Mouse (Mus musculus) kidney, postnatal 0 days (tissue): Measurements from ENCODE around the gene Lrig1. TPM values are rescaled to one million over a fixed set of nuclear protein-coding genes. Genes with fewer than 3 reads are reported as not detected.

ENCODE experiments used
- ATAC-seq: fragments of 200-750 bp; cut with Nextera tagmentation; replicated peaks from 2 replicates; pipeline ENCODE4 v1.8.0; 2017; ENCODE audit warnings: low read depth, moderate number of reproducible peaks, moderate TSS enrichment, moderate library complexity; ENCODE audit not compliant: low FRiP score
- DNase-seq: peaks from one replicate; pipeline ENCODE4 v3.0.0-alpha.2; 2016; ENCODE audit warnings: low spot score
- H3K27ac ChIP-seq: fragments of 300-500 bp; sonication (generic); 2 replicates; pipeline ENCODE4 v1.5.1; 2014; ENCODE audit warnings: mild to moderate bottlenecking
- H3K27me3 ChIP-seq: fragments of 300-500 bp; sonication (generic); 2 replicates; pipeline ENCODE4 v1.6.1; 2014; ENCODE audit warnings: low read length, mixed read lengths; ENCODE audit not compliant: insufficient read depth
- H3K36me3 ChIP-seq: fragments of 300-500 bp; sonication (generic); 2 replicates; pipeline ENCODE4 v1.6.1; 2014; ENCODE audit warnings: low read length, mixed read lengths; ENCODE audit not compliant: insufficient read depth
- H3K4me1 ChIP-seq: fragments of 300-500 bp; sonication (generic); replicated peaks from 2 replicates; pipeline ENCODE4 v1.6.1; 2014; ENCODE audit warnings: antibody characterized with exemption, low read length, mixed read lengths; ENCODE audit not compliant: insufficient read depth
- H3K4me2 ChIP-seq: fragments of 300-500 bp; sonication (generic); 2 replicates; pipeline ENCODE4 v1.6.1; 2014; ENCODE audit warnings: mild to moderate bottlenecking, low read length, moderate library complexity, mixed read lengths
- H3K4me3 ChIP-seq: fragments of 300-500 bp; sonication (generic); replicated peaks from 2 replicates; pipeline ENCODE4 v1.5.1; 2014; ENCODE audit warnings: low read depth, low read length
- H3K9ac ChIP-seq: fragments of 300-500 bp; sonication (generic); 2 replicates; pipeline ENCODE4 v1.6.1; 2014; ENCODE audit warnings: low read depth, low read length
- H3K9me3 ChIP-seq: fragments of 300-500 bp; sonication (generic); replicated peaks from 2 replicates; pipeline ENCODE4 v1.6.1; 2016; ENCODE audit warnings: low read length, inconsistent platforms, mixed read lengths
- CTCF ChIP-seq: IDR thresholded peaks from 2 replicates; pipeline ENCODE4 v1.5.1; 2016; ENCODE audit warnings: antibody characterized with exemption, low read depth, mild to moderate bottlenecking, moderate library complexity
- WGBS: fragments of 180-500 bp; shearing (Covaris S2); extraction: QIAGEN DNeasy Blood & Tissue Kit; methylation state at CpG from one replicate; pipeline ENCODE4 v1.1.7; 2014; 5-methylcytosine and 5-hydroxymethylcytosine counted together
- polyA plus RNA-seq: library from polyadenylated mRNA; unstranded; fragments of >200 nt; fragmentation: Nextera tagmentation; extraction: Ambion mirVana; gene quantifications from 2 replicates; pipeline ENCODE4 v1.2.1, GENCODE M21; 2015

Gene Lrig1
- polyA plus RNA-seq, 1 experiment from 2014 or later = 8.3 TPM

DNA sequence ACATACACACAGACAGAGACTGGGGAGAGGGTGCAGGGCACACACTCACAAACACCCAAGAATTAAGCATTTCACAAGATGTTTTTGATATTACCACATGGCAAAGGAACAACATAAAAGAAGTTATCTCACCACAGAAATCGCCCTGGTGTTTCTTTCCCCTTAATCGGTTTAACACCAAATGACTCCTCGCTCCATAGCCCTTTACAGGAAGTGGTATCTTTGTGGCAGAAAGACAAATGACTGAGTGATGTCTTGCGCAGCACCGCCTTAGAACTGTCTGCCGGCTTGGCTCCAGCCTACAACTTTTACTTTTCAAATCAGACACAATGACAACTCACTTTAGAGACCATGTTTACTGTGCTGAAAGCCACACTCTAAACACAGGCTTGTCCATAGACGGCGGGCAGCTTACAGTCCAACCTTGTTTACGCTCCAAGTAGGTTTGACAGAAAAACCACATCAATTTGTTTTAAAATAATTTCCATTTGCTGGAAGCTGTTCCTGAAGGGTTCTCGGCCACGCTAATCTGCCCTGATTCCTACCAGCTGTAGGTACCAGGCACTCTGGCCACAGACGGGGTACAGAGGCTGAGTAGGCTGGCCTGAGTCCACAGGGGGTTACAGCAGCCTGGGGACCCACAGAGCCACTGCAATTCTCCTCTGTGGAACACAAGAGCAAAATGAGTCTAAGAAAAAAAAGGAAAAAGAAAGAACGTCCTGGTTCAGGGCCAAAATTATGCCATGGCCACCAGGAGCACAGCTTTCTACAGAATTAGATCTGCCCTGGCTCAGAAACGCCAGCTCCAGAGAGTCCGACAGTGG, 18.3 kb downstream of the Lrig1 start:
- DNase-seq = no peak
- H3K27me3 ChIP-seq = no peaks in the 10 kb centered on the region
- H3K4me3 ChIP-seq = no peak overlapping the region
- H3K9ac ChIP-seq = no peak overlapping the region
- 38% methylated on average over 15 of the region's 15 CpGs for WGBS
- no peak overlapping the region for H3K4me2 ChIP-seq
- 0 out of 2 replicates have a peak overlapping the region, but pooled peaks have one; percentile 13 for H3K27ac ChIP-seq
- H3K4me1 ChIP-seq = peaks cover 44% of the 10 kb centered on the region
- ATAC-seq = 0 out of 2 replicates have a peak, but pooled peaks have one; percentile 19
- no peaks in the 10 kb centered on the region for H3K36me3 ChIP-seq
- TF ChIP-seq CTCF = no peak
- H3K9me3 ChIP-seq = no peaks in the 10 kb centered on the region

DNA sequence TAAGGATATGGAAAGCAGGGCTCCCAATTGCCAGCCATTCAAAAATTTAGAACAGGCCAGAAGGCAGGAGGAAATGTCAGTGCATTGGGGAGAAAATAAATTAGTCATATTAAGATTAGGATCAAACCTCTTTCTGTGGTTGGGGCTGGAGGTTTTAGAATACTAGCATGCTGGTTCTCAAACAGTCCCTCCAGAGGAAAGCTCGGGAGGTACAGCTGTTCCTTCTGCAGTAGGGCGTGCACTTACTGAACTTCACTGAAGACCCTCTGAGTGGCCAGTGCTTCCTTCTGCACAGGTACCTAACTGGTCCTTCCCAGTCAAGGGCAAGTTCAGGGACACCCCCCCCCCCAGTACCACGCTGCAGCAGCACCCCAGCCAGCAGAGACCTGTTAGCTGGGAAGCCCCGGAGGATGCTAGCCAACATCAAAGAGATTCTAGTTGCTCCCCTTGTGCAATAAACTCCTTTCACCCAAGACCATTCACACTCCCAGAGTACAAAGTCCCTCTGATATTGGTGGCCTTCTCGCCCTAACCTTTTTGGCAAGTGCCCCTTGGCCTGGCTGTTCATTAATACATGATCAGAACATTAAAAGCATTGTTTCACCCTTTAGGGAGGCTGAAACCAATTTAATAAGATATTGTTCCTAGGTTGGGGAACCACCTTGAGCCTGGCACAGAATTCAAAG, 19.1 kb downstream of the Lrig1 start:
- 46% methylated on average over 5 of the region's 5 CpGs for WGBS
- Histone ChIP-seq H3K4me2 (no peak overlapping the region), H3K27ac (no peak overlapping the region)

DNA sequence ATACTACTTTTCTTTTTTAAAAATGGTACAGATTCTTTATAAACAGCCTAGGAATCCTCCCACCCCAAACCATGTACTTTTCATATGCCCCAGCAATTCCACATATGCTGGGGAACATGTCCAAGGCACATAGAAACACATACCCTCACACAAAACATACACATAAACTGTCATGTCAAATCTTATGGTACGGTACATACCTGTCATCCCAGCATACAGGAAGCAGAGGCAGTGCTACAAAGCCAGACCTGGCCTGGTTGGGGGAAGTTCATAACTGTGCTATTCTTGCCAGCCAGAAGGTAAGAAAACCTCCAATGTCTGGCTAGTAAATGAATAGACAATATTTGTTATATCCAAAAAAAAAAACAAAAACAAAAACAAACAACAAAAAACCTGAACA, 20.7 kb downstream of the Lrig1 start:
- Histone ChIP-seq H3K4me2 (no peak overlapping the region), H3K4me3 (no peak overlapping the region), H3K4me1 (peaks cover 36% of the 10 kb centered on the region), H3K9ac (no peak overlapping the region), H3K9me3 (no peaks in the 10 kb centered on the region), H3K27ac (no peak overlapping the region), H3K27me3 (no peaks in the 10 kb centered on the region), H3K36me3 (no peaks in the 10 kb centered on the region)
- ATAC-seq = no peak
- no peak for TF ChIP-seq CTCF
- no peak for DNase-seq
- 90% methylated on average over 1 of the region's 1 CpGs for WGBS

More for the DNA sequence above, 19.1 kb downstream of the Lrig1 start:
- no peak for TF ChIP-seq CTCF
- Histone ChIP-seq H3K36me3 (no peaks in the 10 kb centered on the region), H3K4me3 (no peak overlapping the region), H3K4me1 (peaks cover 44% of the 10 kb centered on the region), H3K9me3 (no peaks in the 10 kb centered on the region), H3K27me3 (no peaks in the 10 kb centered on the region), H3K9ac (no peak overlapping the region)
- ATAC-seq (peak; percentile 57), DNase-seq (no peak)

DNA sequence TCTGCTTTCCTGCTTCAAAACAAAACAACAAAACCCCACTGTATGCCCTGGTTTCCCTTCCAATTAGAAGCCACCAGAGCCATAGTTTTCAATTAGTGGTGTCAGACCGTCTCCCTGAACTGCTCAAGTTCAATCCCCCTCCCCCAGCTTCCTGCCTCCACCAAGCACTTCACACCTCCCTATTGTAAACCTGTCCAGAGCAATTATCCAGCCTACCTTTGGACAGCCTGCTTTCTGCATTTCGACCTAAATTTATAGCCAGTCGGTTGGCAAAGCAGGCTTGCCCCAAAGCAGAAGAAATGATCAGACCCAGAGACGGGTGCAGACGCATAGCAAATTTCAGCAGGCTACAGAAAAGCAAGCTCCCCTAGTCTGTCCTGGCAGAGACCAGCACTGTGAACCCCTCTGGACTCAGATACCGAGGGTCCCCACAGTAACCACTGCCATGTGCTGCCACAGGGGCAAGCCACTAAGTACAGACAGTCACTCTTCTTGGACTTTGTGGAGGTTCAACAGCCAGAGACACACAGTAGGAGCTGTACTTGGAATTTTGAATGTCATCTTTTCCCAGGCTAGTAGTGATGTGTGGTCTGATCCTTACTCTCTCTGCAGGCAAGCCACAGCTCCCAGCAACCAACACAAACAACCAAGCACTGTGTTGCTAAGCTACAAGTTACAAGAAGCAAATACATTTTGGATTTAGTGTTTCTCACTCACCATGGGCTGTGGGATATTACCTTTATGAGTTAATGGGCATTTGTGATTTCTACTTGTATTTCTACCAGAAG, 21.4 kb downstream of the Lrig1 start:
- TF ChIP-seq CTCF = no peak
- H3K36me3 ChIP-seq = no peaks in the 10 kb centered on the region
- peaks cover 34% of the 10 kb centered on the region for H3K4me1 ChIP-seq

DNA sequence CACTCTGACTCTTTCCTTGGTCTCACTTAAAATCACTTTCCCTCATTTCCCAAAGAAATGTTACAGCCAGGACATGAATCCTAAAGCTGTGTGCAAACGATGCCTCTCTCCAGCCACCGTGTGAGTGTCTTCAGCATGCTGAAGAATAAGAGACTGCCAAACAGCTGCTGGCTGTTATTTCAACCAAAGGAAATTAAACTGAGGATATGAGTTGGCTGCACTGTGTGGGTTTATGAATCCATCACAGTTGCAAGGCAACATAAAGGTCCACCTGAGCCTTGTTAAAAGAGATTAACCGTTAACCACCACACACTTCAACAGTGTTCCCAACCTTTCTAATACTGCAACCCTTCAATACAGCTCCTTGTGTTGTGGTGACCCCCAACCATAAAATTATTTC, 22.5 kb downstream of the Lrig1 start:
- Histone ChIP-seq H3K36me3 (no peaks in the 10 kb centered on the region), H3K4me1 (peaks cover 30% of the 10 kb centered on the region), H3K27ac (no peak overlapping the region), H3K27me3 (no peaks in the 10 kb centered on the region), H3K9me3 (no peaks in the 10 kb centered on the region), H3K4me2 (peak overlapping the region; percentile 34; the same call in 1 of the 2 replicates), H3K9ac (no peak overlapping the region), H3K4me3 (no peak overlapping the region)
- TF ChIP-seq CTCF = no peak
- no peak for ATAC-seq
- WGBS = 25% methylated on average over 3 of the region's 3 CpGs
- no peak for DNase-seq

More for the DNA sequence above, 21.4 kb downstream of the Lrig1 start:
- H3K27me3 ChIP-seq = no peaks in the 10 kb centered on the region
- H3K27ac ChIP-seq = no peak overlapping the region
- DNase-seq = no peak
- H3K4me3 ChIP-seq = no peak overlapping the region
- H3K4me2 ChIP-seq = no peak overlapping the region
- WGBS = 24% methylated on average over 6 of the region's 6 CpGs
- H3K9me3 ChIP-seq = no peaks in the 10 kb centered on the region
- no peak for ATAC-seq
- no peak overlapping the region for H3K9ac ChIP-seq

DNA sequence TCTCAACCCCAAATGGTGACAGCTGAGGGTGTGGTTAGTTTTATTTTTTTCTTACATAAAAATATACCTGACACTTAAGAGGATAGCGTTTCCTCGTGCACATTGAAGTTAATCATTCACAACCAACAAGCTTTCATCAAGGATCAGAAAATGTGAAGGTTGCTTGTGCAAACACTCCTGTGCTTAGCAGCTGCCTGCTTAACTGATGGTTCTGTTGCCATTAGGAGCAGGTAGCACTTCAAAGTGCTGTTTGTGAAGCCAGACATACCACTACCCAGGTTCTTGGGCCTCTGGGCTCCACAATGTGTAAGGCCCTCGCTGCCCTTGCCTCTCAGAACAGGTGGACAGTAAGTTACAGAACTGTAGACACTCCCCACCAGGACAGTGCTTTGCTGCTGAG, 23.1 kb downstream of the Lrig1 start:
- Histone ChIP-seq H3K9ac (no peak overlapping the region), H3K27me3 (no peaks in the 10 kb centered on the region), H3K27ac (no peak overlapping the region), H3K4me3 (no peak overlapping the region), H3K4me1 (peaks cover 27% of the 10 kb centered on the region), H3K4me2 (peak overlapping the region; percentile 34; the same call in 1 of the 2 replicates), H3K36me3 (no peaks in the 10 kb centered on the region), H3K9me3 (no peaks in the 10 kb centered on the region)
- TF ChIP-seq CTCF = no peak
- no peak for ATAC-seq
- no peak for DNase-seq
- WGBS = 58% methylated on average over 3 of the region's 3 CpGs
